In the genomic region with DNA sequence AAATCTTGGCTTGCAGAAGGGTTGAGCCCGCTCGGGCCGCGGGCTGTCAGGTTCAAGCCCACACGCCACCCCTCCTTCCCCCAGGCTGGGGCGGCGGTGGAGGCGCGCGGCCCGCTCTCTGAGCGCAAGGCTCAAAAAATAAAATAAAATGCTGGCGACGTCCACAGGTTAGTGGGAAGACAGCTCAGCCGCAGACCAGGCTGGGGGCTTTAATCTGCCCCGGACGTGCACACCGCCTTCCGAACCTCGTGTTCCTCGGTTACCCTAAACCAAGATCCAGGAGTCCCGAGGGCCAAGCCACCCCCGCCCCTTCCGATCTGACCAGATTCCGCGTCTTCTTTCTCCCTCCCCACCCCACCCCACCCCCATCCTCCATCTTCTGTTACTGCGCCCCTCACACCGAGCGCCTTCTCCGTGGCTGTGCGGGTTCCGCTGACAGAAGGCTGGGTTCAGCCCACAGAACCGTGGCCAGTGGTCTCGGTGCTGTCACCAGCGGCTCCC, we compare ENCODE assay signal across 8 mouse cellular contexts. TPM values are rescaled to one million over a fixed set of nuclear protein-coding genes. Genes with fewer than 3 reads are reported as not detected.
DNase-seq lines count a peak whose midpoint lies in the region; ATAC-seq and TF ChIP-seq lines count a peak whose summit lies in the region.

No protein-coding gene starts in this region.

- H3K9ac ChIP-seq in intestine, embryonic 14.5 days (ENCODE audit: low read length): peak overlapping the region; percentile 89
- peak overlapping the region; percentile 7; the same call in 1 of the 2 replicates for H3K9ac ChIP-seq in liver, embryonic 16.5 days (ENCODE audit: low read depth, low read length)

- no peaks in the 10 kb centered on the region for H3K9me3 ChIP-seq in intestine, embryonic 14.5 days (ENCODE audit: control insufficient read depth, low read length)
- no peaks in the 10 kb centered on the region for H3K9me3 ChIP-seq in liver, embryonic 16.5 days (replicated peaks; ENCODE audit: control insufficient read depth, low read length)

- H3K27me3 ChIP-seq in intestine, embryonic 14.5 days (replicated peaks; ENCODE audit: control insufficient read depth, insufficient read depth, low read length): no peaks in the 10 kb centered on the region
- H3K27me3 ChIP-seq in liver, embryonic 16.5 days (ENCODE audit: control insufficient read depth, insufficient read depth, low read depth, low read length): peaks cover 30% of the 10 kb centered on the region

- peak; percentile 6 for DNase-seq in gastrocnemius, postnatal 14 days
- DNase-seq in gastrocnemius, postnatal 36 days: no peak
- DNase-seq in MN1 (ENCODE audit: low spot score): peak; percentile 42
- peak; percentile 82 for DNase-seq in intestine, embryonic 14.5 days (ENCODE audit: low spot score)
- DNase-seq in retina, embryonic 14.5 days (ENCODE audit: low spot score): peak; percentile 69
- DNase-seq in c-Kit-positive CD71-positive TER-119-positive erythroid progenitor cells, embryonic 14.5 days (ENCODE audit: low spot score): no peak

- H3K4me2 ChIP-seq in intestine, embryonic 14.5 days (ENCODE audit: low read length): peak overlapping the region; percentile 90
- H3K4me2 ChIP-seq in liver, embryonic 16.5 days (ENCODE audit: low read depth, low read length): peak overlapping the region; percentile 59

- no peak for TF ChIP-seq CTCF in embryonic fibroblast, embryonic 13.5 days (IDR thresholded peaks at IDR 0.05; ENCODE audit: borderline replicate concordance, insufficient read depth, low read length)

- peak; percentile 35 for ATAC-seq in intestine, embryonic 14.5 days (replicated peaks; ENCODE audit: low FRiP score, low TSS enrichment, low read depth)
- no peak for ATAC-seq in liver, embryonic 16.5 days (ENCODE audit: low read depth)

- no peaks in the 10 kb centered on the region for H3K36me3 ChIP-seq in intestine, embryonic 14.5 days (ENCODE audit: control insufficient read depth, insufficient read depth, low read length)
- H3K36me3 ChIP-seq in liver, embryonic 16.5 days (ENCODE audit: control insufficient read depth, insufficient read depth): no peaks in the 10 kb centered on the region

- WGBS in intestine, embryonic 14.5 days: under 1% methylated on average over 35 of the region's 35 CpGs
- WGBS in liver, embryonic 16.5 days (ENCODE audit: insufficient replicate concordance): under 1% methylated on average over 35 of the region's 35 CpGs

- peaks cover 4% of the 10 kb centered on the region for H3K4me1 ChIP-seq in embryonic fibroblast, embryonic 13.5 days (ENCODE audit: control insufficient read depth, insufficient read depth, low read length)
- 0 out of 2 replicates have a peak, but pooled peaks cover 6% of the 10 kb centered on the region for H3K4me1 ChIP-seq in intestine, embryonic 14.5 days (replicated peaks; ENCODE audit: control insufficient read depth, insufficient read depth, low read length)
- H3K4me1 ChIP-seq in liver, embryonic 16.5 days (ENCODE audit: control insufficient read depth, low read depth, low read length): peaks cover 2% of the 10 kb centered on the region

- H3K27ac ChIP-seq in embryonic fibroblast, embryonic 13.5 days (ENCODE audit: insufficient read depth, low read length): peak overlapping the region; percentile 86
- peak overlapping the region; percentile 92 for H3K27ac ChIP-seq in intestine, embryonic 14.5 days (ENCODE audit: low read depth)
- no peak overlapping the region for H3K27ac ChIP-seq in liver, embryonic 16.5 days (ENCODE audit: low read length)

- TF ChIP-seq POLR2A in embryonic fibroblast, embryonic 13.5 days (IDR thresholded peaks at IDR 0.05; ENCODE audit: low read depth, low read length): peak; percentile 39

- peak overlapping the region; percentile 85 for H3K4me3 ChIP-seq in embryonic fibroblast, embryonic 13.5 days (ENCODE audit: insufficient read depth, low read length)
- H3K4me3 ChIP-seq in intestine, embryonic 14.5 days (ENCODE audit: low read depth, low read length): peak overlapping the region; percentile 86
- H3K4me3 ChIP-seq in liver, embryonic 16.5 days (ENCODE audit: low read depth, low read length): peak overlapping the region; percentile 55

- intact Hi-C loops in gastrocnemius, postnatal 14 days (cut with DNase I; ENCODE audit: low total_unique reads): loop anchor here (5.0 to 10.0 kb wide), 3 partner anchors 138 to 688 kb away; no protein-coding TSS in a partner anchor
- intact Hi-C loops in gastrocnemius, postnatal 36 days (cut with DNase I): no loop called here

RNA-seq across cellular contexts. Expression of a gene that starts 0.8 kb away (rescaled TPM):
- 1 to 10 TPM; 6.9 to 9.5 TPM for total RNA-seq in gastrocnemius, postnatal 14 days (2021)
- total RNA-seq in gastrocnemius, postnatal 36 days (2021): 1 to 10 TPM; 2.2 to 2.3 TPM
- 232 and 236 TPM in 2 replicates for polyA plus RNA-seq in embryonic fibroblast, embryonic 13.5 days (2011; ENCODE audit: insufficient read length, low read depth, missing spikeins)
- polyA plus RNA-seq in intestine, embryonic 14.5 days (2014; fragmentation: Nextera tagmentation; extraction: Ambion mirVana): 21.1 and 21.7 TPM in 2 replicates
- polyA plus RNA-seq in liver, embryonic 16.5 days (2015; fragmentation: Nextera tagmentation; extraction: Ambion mirVana): 0.88 and 0.94 TPM in 2 replicates

Comparison
In these comparisons a context has a peak if more than half of its experiments do, and no peak if none do; other contexts are left out.
1. DNase-seq: peak in gastrocnemius, postnatal 14 days (single experiment), MN1 (single experiment), intestine, embryonic 14.5 days (single experiment) and retina, embryonic 14.5 days (single experiment); none in gastrocnemius, postnatal 36 days (0 of 2) and c-Kit-positive CD71-positive TER-119-positive erythroid progenitor cells, embryonic 14.5 days (single experiment).
2. RNA of a gene that starts 0.8 kb away (polyA plus RNA-seq): 232 to 236 TPM in embryonic fibroblast, embryonic 13.5 days and 21.1 to 21.7 TPM in intestine, embryonic 14.5 days; 0.88 to 0.94 TPM in liver, embryonic 16.5 days; every median in the first group is over 10 times any median in the second.
3. Peak in every context shown above with its lines, with median percentiles within 50 percentile points of each other: H3K4me3 ChIP-seq.